Mouse (Mus musculus) midbrain, embryonic 11.5 days (tissue): ENCODE measurements around the gene Tbc1d1. TPM values are rescaled to one million over a fixed set of nuclear protein-coding genes. Genes with fewer than 3 reads are reported as not detected.

Source experiments
- ATAC-seq: fragments of 200-750 bp; cut with Nextera tagmentation; 2 replicates; pipeline ENCODE4 v1.8.0; 2017; ENCODE audit warnings: moderate TSS enrichment, moderate library complexity; ENCODE audit not compliant: low FRiP score
- DNase-seq: peaks from one replicate; pipeline ENCODE4 v3.0.0; 2015; ENCODE audit warnings: low spot score; ENCODE audit errors: missing footprints
- H3K27ac ChIP-seq: fragments of 300-500 bp; sonication (generic); 2 replicates; pipeline ENCODE4 v1.5.1; 2014; ENCODE audit warnings: low read depth, low read length
- H3K27me3 ChIP-seq: fragments of 300-500 bp; sonication (generic); 2 replicates; pipeline ENCODE4 v1.6.1; 2014; ENCODE audit warnings: mild to moderate bottlenecking, low read length, moderate library complexity, mixed read lengths; ENCODE audit not compliant: control insufficient read depth, insufficient read depth
- H3K36me3 ChIP-seq: fragments of 300-500 bp; sonication (generic); 2 replicates; pipeline ENCODE4 v1.6.1; 2014; ENCODE audit warnings: mild to moderate bottlenecking, low read length, moderate library complexity, mixed read lengths; ENCODE audit not compliant: control insufficient read depth, insufficient read depth
- H3K4me1 ChIP-seq: fragments of 300-500 bp; sonication (generic); 2 replicates; pipeline ENCODE4 v1.6.1; 2014; ENCODE audit warnings: low read length; ENCODE audit not compliant: control insufficient read depth, insufficient read depth
- H3K4me2 ChIP-seq: fragments of 300-500 bp; sonication (generic); 2 replicates; pipeline ENCODE4 v1.6.1; 2014; ENCODE audit warnings: mild to moderate bottlenecking, moderate library complexity
- H3K4me3 ChIP-seq: fragments of 300-500 bp; sonication (generic); 2 replicates; pipeline ENCODE4 v1.5.1; 2014; ENCODE audit warnings: low read depth, low read length
- H3K9ac ChIP-seq: fragments of 300-500 bp; sonication (generic); 2 replicates; pipeline ENCODE4 v1.6.1; 2014; ENCODE audit warnings: low read length
- H3K9me3 ChIP-seq: fragments of 300-500 bp; sonication (generic); 2 replicates; pipeline ENCODE4 v1.6.1; 2016; ENCODE audit warnings: low read length; ENCODE audit not compliant: control insufficient read depth
- WGBS: fragments of 180-500 bp; shearing (Covaris S2); extraction: QIAGEN DNeasy Blood & Tissue Kit; methylation state at CpG from one replicate; pipeline ENCODE4 v1.1.7; 2014; 5-methylcytosine and 5-hydroxymethylcytosine counted together
- microRNA-seq: library from miRNA; unstranded; fragments of <30 nt; microRNA quantifications from one replicate; pipeline ENCODE4, GENCODE M21; 2017
- polyA plus RNA-seq: library from polyadenylated mRNA; unstranded; fragments of >200 nt; fragmentation: Nextera tagmentation; extraction: Ambion mirVana; gene quantifications from 2 replicates; pipeline ENCODE4 v1.2.1, GENCODE M21; 2014

The Tbc1d1 gene
- polyA plus RNA-seq, 1 experiment from 2014 or later: 21.0 TPM

DNA sequence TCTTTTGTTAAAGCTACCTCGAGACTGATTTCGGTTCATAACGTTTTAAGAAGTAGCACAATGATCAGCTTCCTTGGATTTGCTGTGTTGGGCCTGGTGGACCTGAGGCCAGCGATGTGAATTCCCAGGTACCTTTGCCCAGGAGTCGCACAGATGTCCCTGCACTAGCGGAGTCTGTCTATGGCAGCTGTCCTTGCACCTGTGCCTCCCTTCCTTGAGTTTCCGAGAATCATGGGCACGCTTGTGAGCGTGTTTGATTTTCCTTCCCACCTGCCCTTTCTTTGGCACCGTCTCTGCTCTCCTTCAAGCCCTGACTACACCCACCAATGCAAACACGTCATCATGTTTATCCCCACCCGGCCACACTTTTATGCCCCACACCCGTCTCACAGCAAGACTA is 242.1 kb downstream of the Tbc1d1 start:
- DNase-seq (no peak), ATAC-seq (no peak)
- no peaks in the 10 kb centered on the region for H3K27me3 ChIP-seq
- WGBS: 93% methylated on average over 13 of the region's 13 CpGs
- H3K27ac ChIP-seq: no peak overlapping the region
- H3K4me3 ChIP-seq: no peak overlapping the region
- H3K4me2 ChIP-seq: no peak overlapping the region
- H3K36me3 ChIP-seq: no peaks in the 10 kb centered on the region
- no peaks in the 10 kb centered on the region for H3K4me1 ChIP-seq
- H3K9ac ChIP-seq: no peak overlapping the region
- no peaks in the 10 kb centered on the region for H3K9me3 ChIP-seq

DNA sequence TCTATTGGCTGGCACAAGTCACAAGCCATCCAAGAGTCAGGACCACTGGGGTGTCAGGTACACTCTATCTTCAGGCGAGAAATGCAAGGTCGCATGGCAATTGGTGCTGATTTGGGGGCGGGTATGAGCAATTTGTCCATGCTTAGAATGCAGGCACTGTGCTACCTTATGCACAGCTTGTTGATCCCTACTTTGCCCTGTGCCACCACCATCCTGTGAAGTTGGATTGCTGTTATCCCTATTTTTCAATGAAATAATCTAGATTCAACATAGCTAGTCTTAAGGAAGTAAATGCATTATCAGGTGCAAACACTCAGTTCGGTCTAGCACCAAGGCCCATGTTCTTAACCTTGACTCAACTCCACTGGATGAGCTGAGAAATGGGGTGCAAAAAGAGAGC is 244.6 kb downstream of the Tbc1d1 start:
- Histone ChIP-seq H3K9me3 (no peaks in the 10 kb centered on the region), H3K4me2 (no peak overlapping the region), H3K27ac (no peak overlapping the region), H3K4me1 (no peaks in the 10 kb centered on the region), H3K9ac (no peak overlapping the region), H3K36me3 (no peaks in the 10 kb centered on the region), H3K4me3 (no peak overlapping the region), H3K27me3 (no peaks in the 10 kb centered on the region)
- WGBS: 93% methylated on average over 4 of the region's 4 CpGs
- ATAC-seq (no peak), DNase-seq (no peak)

Small RNA genes within 50 kb of the gene (microRNA-seq; reads per million reads assigned to microRNA genes)
- not detected for gene Gm22395

Other genes starting within 250 kb of the Tbc1d1 start
- gene Rell1, start 187.4 kb upstream of the Tbc1d1 start, polyA plus RNA-seq: 8.4 and 10.0 TPM in 2 replicates
- 22.8 and 29.3 TPM in 2 replicates for gene Pgm2, start 63.4 kb upstream of the Tbc1d1 start, polyA plus RNA-seq